Mouse (Mus musculus): ENCODE results near the gene Ece1. TPM values are rescaled to one million over a fixed set of nuclear protein-coding genes. Genes with fewer than 3 reads are reported as not detected.
A peak's percentile ranks its signal among the peaks of the same experiment; 100 is the strongest.
"Not testable (repeated sequence)": the region's sequence is repeated elsewhere in the genome, so short reads cannot be mapped to it uniquely, and the experiment has no call there.

Gene Ece1
- polyA plus RNA-seq, 1 experiment = 65.4 TPM

DNA sequence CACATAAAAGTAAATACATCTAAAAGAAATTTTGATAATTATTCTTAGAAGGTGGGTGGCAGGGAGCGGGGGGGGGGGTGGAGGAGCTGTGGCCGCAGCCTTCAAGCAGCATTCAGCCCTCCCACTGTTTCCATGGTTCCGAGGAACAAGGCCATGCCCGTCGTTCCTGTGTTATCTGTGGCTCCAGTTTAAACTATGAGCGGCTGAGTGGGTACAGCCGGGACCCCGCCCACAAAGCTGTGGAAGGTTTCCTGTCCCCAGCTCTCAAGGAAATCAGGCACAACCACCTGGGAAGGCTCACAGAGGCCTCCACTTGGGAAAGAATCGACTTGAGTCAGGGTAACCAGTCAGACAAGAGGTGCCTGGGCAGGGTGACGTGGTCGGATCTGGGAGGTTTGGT is 98.7 kb downstream of the Ece1 start:
- no peak for TF ChIP-seq CTCF (IDR thresholded peaks at IDR 0.05; ENCODE audit: borderline replicate concordance, insufficient read depth, low read length)
- TF ChIP-seq POLR2A (IDR thresholded peaks at IDR 0.05; ENCODE audit: low read depth, low read length) = no peak
- Histone ChIP-seq H3K4me1 (ENCODE audit: control insufficient read depth, insufficient read depth, low read length) (0 out of 2 replicates have a peak, but pooled peaks cover under 1% of the 10 kb centered on the region), H3K27ac (ENCODE audit: insufficient read depth, low read length) (no peak overlapping the region), H3K4me3 (ENCODE audit: insufficient read depth, low read length) (no peak overlapping the region)

DNA sequence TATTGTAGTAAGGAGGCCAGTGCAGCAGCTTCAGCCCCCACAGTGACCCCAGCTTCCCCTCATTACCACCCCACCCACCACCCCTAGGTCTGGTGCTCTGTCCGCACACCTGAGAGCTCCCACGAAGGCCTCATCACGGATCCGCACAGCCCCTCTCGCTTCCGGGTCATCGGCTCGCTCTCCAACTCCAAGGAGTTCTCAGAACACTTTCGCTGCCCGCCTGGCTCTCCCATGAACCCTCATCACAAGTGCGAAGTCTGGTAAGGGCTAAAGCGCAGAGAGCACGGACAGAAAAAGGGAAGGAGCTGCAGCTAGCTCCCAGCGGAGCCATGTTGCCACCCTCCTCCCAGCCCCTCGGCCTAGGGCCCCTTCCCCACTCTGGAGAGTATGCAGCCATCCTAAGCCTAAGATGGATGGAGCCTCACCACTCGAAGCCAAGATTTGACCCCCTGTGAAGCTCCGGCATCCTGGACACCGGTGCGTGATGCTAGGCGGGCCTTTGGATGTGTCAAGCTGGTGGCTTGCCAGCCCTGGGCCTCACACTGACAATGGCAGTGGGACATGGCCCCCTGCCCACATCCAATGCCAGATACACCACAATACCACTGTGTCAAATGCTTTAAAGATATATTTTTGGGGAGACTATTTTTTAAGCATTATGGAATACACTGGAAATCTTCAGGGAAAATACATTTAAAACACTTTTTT is 100.8 kb downstream of the Ece1 start:
- Histone ChIP-seq H3K4me3 (ENCODE audit: insufficient read depth, low read length) (no peak overlapping the region), H3K27ac (ENCODE audit: insufficient read depth, low read length) (no peak overlapping the region), H3K4me1 (ENCODE audit: control insufficient read depth, insufficient read depth, low read length) (no peaks in the 10 kb centered on the region)
- no peak for TF ChIP-seq POLR2A (IDR thresholded peaks at IDR 0.05; ENCODE audit: low read depth, low read length)
- TF ChIP-seq CTCF (IDR thresholded peaks at IDR 0.05; ENCODE audit: borderline replicate concordance, insufficient read depth, low read length) = no peak

DNA sequence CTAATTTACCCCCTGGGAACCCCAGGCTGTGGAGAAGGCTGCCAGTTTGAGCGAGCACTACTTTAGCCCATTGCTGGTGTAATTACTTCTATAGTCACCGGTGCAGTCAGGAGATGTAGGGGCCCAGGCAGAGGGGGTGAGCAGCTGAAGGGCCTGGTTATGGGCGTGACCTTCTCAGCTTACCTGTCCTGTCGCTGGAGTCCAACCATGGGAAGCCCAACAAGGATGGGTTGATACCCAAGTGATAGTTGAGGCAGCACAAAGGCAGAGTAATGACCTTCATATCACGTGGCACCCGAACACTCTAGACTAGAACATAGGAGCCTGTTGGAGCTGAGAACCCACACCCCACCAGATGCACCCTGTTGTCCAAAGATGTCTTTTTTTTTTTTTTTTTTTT is 101.4 kb downstream of the Ece1 start:
- TF ChIP-seq CTCF (IDR thresholded peaks at IDR 0.05; ENCODE audit: borderline replicate concordance, insufficient read depth, low read length) (no peak), POLR2A (IDR thresholded peaks at IDR 0.05; ENCODE audit: low read depth, low read length) (no peak)
- no peak overlapping the region for H3K4me3 ChIP-seq (ENCODE audit: insufficient read depth, low read length)
- H3K27ac ChIP-seq (ENCODE audit: insufficient read depth, low read length) = no peak overlapping the region

DNA sequence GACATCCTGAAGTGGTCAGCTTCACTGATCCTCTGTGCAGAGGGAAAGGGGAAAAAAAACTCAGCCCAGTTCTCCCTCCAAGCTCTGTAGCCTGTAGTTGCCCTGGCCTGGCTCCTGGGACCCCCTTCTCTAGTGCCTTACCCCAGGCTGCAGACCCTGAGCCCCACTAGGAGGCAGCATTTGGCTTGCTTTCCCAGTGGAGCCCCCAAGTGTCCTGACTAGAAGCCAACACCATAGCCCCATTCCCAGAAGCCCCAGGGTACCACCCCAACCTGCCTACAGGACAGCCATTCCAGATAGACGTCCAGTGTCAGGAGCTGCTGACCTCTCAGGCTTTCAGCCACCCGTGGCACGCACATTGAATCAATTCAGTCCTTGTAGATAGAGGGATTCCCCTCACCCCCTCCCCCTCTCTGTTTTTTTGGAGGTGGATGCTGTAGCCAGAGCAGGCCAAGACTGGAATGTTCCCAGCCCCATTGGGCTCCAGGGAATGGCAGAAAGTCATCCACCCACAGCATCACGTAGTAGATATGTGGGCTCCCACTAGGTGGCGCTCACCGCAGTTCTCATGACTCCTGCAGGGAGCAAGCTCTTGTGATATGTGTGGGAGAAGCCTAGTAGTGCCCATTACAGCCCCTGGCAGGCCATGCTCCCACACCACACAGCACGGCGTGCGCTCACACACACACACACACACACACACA is 102.0 kb downstream of the Ece1 start:
- Histone ChIP-seq H3K27ac (ENCODE audit: insufficient read depth, low read length) (no peak overlapping the region), H3K4me1 (ENCODE audit: control insufficient read depth, insufficient read depth, low read length) (no peaks in the 10 kb centered on the region), H3K4me3 (ENCODE audit: insufficient read depth, low read length) (no peak overlapping the region)
- peak; percentile 77 for TF ChIP-seq CTCF (IDR thresholded peaks at IDR 0.05; ENCODE audit: borderline replicate concordance, insufficient read depth, low read length)
- TF ChIP-seq POLR2A (IDR thresholded peaks at IDR 0.05; ENCODE audit: low read depth, low read length) = no peak

More for the DNA sequence above, 101.4 kb downstream of the Ece1 start:
- no peaks in the 10 kb centered on the region for H3K4me1 ChIP-seq (ENCODE audit: control insufficient read depth, insufficient read depth, low read length)

DNA sequence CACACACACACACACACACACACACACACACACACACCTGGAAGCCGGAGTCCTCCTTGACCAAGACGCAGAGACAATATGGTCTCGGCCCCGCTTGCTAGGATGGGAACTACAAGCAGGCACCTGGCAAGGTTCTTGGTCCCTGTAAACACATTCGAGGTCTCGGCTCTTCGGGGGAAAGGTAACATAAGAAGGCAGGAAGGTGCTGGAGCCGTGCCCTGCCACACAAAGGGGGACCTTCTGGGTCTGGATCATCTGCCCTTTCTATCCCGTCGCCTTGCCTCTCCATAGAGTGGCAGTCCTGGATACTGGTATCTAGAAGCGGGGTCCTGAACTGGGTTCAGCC is 102.5 kb downstream of the Ece1 start:
- no peak overlapping the region for H3K4me3 ChIP-seq (ENCODE audit: insufficient read depth, low read length)
- H3K4me1 ChIP-seq (ENCODE audit: control insufficient read depth, insufficient read depth, low read length) = no peaks in the 10 kb centered on the region
- H3K27ac ChIP-seq (ENCODE audit: insufficient read depth, low read length) = no peak overlapping the region
- TF ChIP-seq POLR2A (IDR thresholded peaks at IDR 0.05; ENCODE audit: low read depth, low read length) (no peak), CTCF (IDR thresholded peaks at IDR 0.05; ENCODE audit: borderline replicate concordance, insufficient read depth, low read length) (no peak)

DNA sequence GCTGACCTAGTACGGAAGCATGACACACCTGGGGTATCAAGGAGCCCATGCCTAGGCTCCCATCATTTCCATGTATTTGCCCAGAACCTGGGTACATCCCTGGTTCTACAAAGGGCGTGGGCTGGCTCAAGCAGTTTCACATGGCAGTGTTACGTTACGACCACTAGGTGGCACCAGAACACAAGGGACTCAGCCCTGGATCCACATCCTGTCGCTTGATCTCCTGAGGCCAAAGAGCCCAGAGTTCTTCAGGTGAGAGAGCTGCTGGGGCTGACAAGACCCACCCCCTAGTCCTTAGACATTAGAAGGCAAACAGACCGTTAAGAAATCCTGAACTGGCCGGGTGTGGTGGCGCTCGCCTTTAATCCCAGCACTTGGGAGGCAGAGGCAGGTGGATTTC is 106.2 kb downstream of the Ece1 start:
- H3K4me3 ChIP-seq (ENCODE audit: insufficient read depth, low read length) = no peak overlapping the region
- H3K4me1 ChIP-seq (ENCODE audit: control insufficient read depth, insufficient read depth, low read length) = no peaks in the 10 kb centered on the region
- H3K27ac ChIP-seq (ENCODE audit: insufficient read depth, low read length) = no peak overlapping the region
- TF ChIP-seq CTCF (IDR thresholded peaks at IDR 0.05; ENCODE audit: borderline replicate concordance, insufficient read depth, low read length) (peak; percentile 98), POLR2A (IDR thresholded peaks at IDR 0.05; ENCODE audit: low read depth, low read length) (no peak)

DNA sequence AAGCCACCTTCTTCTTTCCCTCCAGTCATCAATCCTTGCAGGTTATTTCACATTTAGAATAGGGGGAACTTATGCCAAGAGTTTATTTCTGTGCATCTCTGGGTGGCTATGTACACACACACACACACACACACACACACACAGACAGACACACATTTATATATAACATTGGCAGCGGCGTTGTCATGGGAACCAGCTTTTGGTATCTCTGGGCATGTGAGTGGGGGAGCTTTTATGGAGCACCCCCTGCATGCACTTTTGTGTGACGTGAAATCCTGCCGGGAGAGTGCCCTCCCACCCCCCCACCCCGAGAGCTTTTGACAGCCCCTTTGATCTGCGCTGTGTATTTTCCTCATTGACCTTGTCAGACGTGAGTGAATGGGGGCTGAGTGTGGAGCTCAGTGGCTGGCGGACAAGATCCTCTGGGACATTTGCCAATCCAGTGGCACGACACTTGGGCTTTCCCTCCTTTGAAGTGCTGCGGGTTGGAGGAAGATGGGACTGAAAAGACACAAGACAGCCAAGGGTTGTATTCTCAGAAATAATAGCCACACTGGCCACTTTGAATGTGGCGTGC is 108.7 kb downstream of the Ece1 start:
- not testable (repeated sequence) for H3K4me1 ChIP-seq (ENCODE audit: control insufficient read depth, insufficient read depth, low read length); H3K4me3 ChIP-seq (ENCODE audit: insufficient read depth, low read length); H3K27ac ChIP-seq (ENCODE audit: insufficient read depth, low read length)

DNA sequence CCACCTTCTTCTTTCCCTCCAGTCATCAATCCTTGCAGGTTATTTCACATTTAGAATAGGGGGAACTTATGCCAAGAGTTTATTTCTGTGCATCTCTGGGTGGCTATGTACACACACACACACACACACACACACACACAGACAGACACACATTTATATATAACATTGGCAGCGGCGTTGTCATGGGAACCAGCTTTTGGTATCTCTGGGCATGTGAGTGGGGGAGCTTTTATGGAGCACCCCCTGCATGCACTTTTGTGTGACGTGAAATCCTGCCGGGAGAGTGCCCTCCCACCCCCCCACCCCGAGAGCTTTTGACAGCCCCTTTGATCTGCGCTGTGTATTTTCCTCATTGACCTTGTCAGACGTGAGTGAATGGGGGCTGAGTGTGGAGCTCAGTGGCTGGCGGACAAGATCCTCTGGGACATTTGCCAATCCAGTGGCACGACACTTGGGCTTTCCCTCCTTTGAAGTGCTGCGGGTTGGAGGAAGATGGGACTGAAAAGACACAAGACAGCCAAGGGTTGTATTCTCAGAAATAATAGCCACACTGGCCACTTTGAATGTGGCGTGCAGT is 112.9 kb downstream of the Ece1 start:
- H3K4me1 ChIP-seq (ENCODE audit: control insufficient read depth, insufficient read depth, low read length); H3K27ac ChIP-seq (ENCODE audit: insufficient read depth, low read length); H3K4me3 ChIP-seq (ENCODE audit: insufficient read depth, low read length): not testable (repeated sequence)

DNA sequence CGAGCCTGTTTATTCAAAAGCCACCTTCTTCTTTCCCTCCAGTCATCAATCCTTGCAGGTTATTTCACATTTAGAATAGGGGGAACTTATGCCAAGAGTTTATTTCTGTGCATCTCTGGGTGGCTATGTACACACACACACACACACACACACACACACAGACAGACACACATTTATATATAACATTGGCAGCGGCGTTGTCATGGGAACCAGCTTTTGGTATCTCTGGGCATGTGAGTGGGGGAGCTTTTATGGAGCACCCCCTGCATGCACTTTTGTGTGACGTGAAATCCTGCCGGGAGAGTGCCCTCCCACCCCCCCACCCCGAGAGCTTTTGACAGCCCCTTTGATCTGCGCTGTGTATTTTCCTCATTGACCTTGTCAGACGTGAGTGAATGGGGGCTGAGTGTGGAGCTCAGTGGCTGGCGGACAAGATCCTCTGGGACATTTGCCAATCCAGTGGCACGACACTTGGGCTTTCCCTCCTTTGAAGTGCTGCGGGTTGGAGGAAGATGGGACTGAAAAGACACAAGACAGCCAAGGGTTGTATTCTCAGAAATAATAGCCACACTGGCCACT is 117.1 kb downstream of the Ece1 start:
- not testable (repeated sequence) for H3K27ac ChIP-seq (ENCODE audit: insufficient read depth, low read length); H3K4me3 ChIP-seq (ENCODE audit: insufficient read depth, low read length); H3K4me1 ChIP-seq (ENCODE audit: control insufficient read depth, insufficient read depth, low read length)

DNA sequence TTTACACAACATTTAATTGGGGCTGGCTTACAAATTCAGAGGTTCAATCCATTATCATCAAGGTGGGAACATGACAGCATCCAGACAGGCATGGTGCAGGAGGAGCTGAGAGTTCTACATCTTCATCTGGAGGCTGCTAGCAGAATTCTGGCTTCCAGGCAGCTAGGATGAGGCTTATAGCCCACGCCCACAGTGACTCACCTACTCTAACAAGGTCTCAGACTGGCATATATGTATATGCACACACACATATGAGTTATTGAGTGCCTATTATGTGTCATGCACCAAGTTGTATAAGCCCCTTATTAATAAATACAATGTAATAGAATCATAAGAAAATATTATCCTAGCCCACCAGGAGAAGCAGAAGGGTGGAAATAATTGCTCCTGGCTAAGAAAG is 120.8 kb downstream of the Ece1 start:
- H3K4me3 ChIP-seq (ENCODE audit: insufficient read depth, low read length) = no peak overlapping the region
- H3K27ac ChIP-seq (ENCODE audit: insufficient read depth, low read length) = no peak overlapping the region
- no peak for TF ChIP-seq CTCF (IDR thresholded peaks at IDR 0.05; ENCODE audit: borderline replicate concordance, insufficient read depth, low read length)
- no peak for TF ChIP-seq POLR2A (IDR thresholded peaks at IDR 0.05; ENCODE audit: low read depth, low read length)
- no peaks in the 10 kb centered on the region for H3K4me1 ChIP-seq (ENCODE audit: control insufficient read depth, insufficient read depth, low read length)

Data from embryonic fibroblast, embryonic 13.5 days (primary cell).